Mouse (Mus musculus): ENCODE results near the gene Cpd. TPM values are rescaled to one million over a fixed set of nuclear protein-coding genes. Genes with fewer than 3 reads are reported as not detected.
"Not testable (repeated sequence)": the region's sequence is repeated elsewhere in the genome, so short reads cannot be mapped to it uniquely, and the experiment has no call there.

The Cpd gene
- total and polyA plus RNA-seq, 3 experiments, result 11.2 to 28.5 (median 27.7) TPM

GRCm38 (mm10) chr11:76805072-76805471, 41.7 kb downstream of the Cpd start:
- H3K4me3 ChIP-seq (replicated peaks in 1 of 3; ENCODE audit: low read depth in 2 of 3, low read length in 2 of 3, poor library complexity in 1 of 3); H3K27me3 ChIP-seq (replicated peaks); dilution Hi-C loops (cut with MboI; ENCODE audit: extremely low pct_ligation_motif_present, extremely low pct_unique_long_range_greater_than_20kb, low sequenced_read_pairs); H3K79me2 ChIP-seq (replicated peaks; ENCODE audit: control insufficient read depth, extremely low read depth, insufficient read depth, poor library complexity, severe bottlenecking); H3K9me3 ChIP-seq (replicated peaks; ENCODE audit: low read length); DNase-seq (ENCODE audit: extremely low read depth); H3K9ac ChIP-seq (ENCODE audit: insufficient read depth, low read depth); in situ Hi-C loops (cut with MboI; ENCODE audit: low pct_ligation_motif_present, low pct_unique_long_range_greater_than_20kb, low sequenced_read_pairs): not testable (repeated sequence)
- Histone ChIP-seq H3K4me2 (ENCODE audit: insufficient read depth, low read depth, poor library complexity, severe bottlenecking) (0 out of 2 replicates have a peak overlapping the region, but pooled peaks have one; percentile 83), H3K27ac (ENCODE audit: insufficient read depth, low read depth) (peak overlapping the region; percentile 49; the same call in 1 of the 2 replicates), H3K4me1 (ENCODE audit: control insufficient read depth in 1 of 2, insufficient read depth in 2 of 2) (peaks cover 25 to 60% of the 10 kb centered on the region in 2 experiments), H3K36me3 (replicated peaks in 1 of 2; ENCODE audit: control insufficient read depth in 1 of 2, insufficient read depth in 1 of 2, low read length in 1 of 2) (peaks cover 0 to 34% of the 10 kb centered on the region in 2 experiments)
- TF ChIP-seq ZNF384 (IDR thresholded peaks at IDR 0.05; ENCODE audit: low read depth, low read length) (peak; percentile 89), MEF2A (IDR thresholded peaks at IDR 0.05; ENCODE audit: borderline replicate concordance, low read depth, low read length) (peak; percentile 38; the same call in 1 of the 2 replicates), EP300 (IDR thresholded peaks at IDR 0.05; ENCODE audit: low read length) (peak; percentile 59; the same call in 1 of the 2 replicates), ETS1 (conservative IDR thresholded peaks at IDR 0.05; ENCODE audit: low read depth, low read length) (peak; percentile 63), BHLHE40 (IDR thresholded peaks at IDR 0.05; ENCODE audit: low read depth, low read length) (peak; percentile 16; the same call in 1 of the 2 replicates)

GRCm38 (mm10) chr11:76803266-76803665, 43.6 kb downstream of the Cpd start:
- H3K4me2 ChIP-seq (ENCODE audit: insufficient read depth, low read depth, poor library complexity, severe bottlenecking), result no peak overlapping the region
- no peak overlapping the region for H3K9ac ChIP-seq (ENCODE audit: insufficient read depth, low read depth)
- H3K4me3 ChIP-seq (replicated peaks in 1 of 3; ENCODE audit: low read depth in 2 of 3, low read length in 2 of 3, poor library complexity in 1 of 3), result no peak overlapping the region
- DNase-seq (ENCODE audit: extremely low read depth), result no peak
- H3K4me1 ChIP-seq (ENCODE audit: control insufficient read depth in 1 of 2, insufficient read depth in 2 of 2), result peaks cover 17 to 42% of the 10 kb centered on the region in 2 experiments
- H3K9me3 ChIP-seq (replicated peaks; ENCODE audit: low read length), result no peaks in the 10 kb centered on the region
- no peak overlapping the region for H3K27ac ChIP-seq (ENCODE audit: insufficient read depth, low read depth)
- dilution Hi-C loops (cut with MboI; ENCODE audit: extremely low pct_ligation_motif_present, extremely low pct_unique_long_range_greater_than_20kb, low sequenced_read_pairs), result no loop called here
- in situ Hi-C loops (cut with MboI; ENCODE audit: low pct_ligation_motif_present, low pct_unique_long_range_greater_than_20kb, low sequenced_read_pairs), result no loop called here
- TF ChIP-seq BHLHE40 (IDR thresholded peaks at IDR 0.05; ENCODE audit: low read depth, low read length) (no peak), KAT2A (IDR thresholded peaks at IDR 0.05; ENCODE audit: insufficient replicate concordance, low read length) (no peak), JUND (conservative IDR thresholded peaks at IDR 0.05; ENCODE audit: low read depth, low read length) (no peak), PAX5 (IDR thresholded peaks at IDR 0.05; ENCODE audit: low read length) (no peak), HCFC1 (IDR thresholded peaks at IDR 0.05; ENCODE audit: low read depth, low read length) (no peak), EP300 (IDR thresholded peaks at IDR 0.05; ENCODE audit: low read length) (no peak), ELF1 (IDR thresholded peaks at IDR 0.05; ENCODE audit: low read depth, low read length) (no peak), TBP (conservative IDR thresholded peaks at IDR 0.05; ENCODE audit: low read depth, low read length) (no peak), CHD1 (IDR thresholded peaks at IDR 0.05; ENCODE audit: low read depth, low read length) (no peak), NRF1 (IDR thresholded peaks at IDR 0.05; ENCODE audit: low read depth, low read length) (no peak), ZC3H11A (IDR thresholded peaks at IDR 0.05; ENCODE audit: low read depth, low read length) (no peak)
- H3K27me3 ChIP-seq (replicated peaks), result no peaks in the 10 kb centered on the region
- H3K79me2 ChIP-seq (replicated peaks; ENCODE audit: control insufficient read depth, extremely low read depth, insufficient read depth, poor library complexity, severe bottlenecking), result no peaks in the 10 kb centered on the region
- peaks cover 5 to 46% of the 10 kb centered on the region in 2 experiments for H3K36me3 ChIP-seq (replicated peaks in 1 of 2; ENCODE audit: control insufficient read depth in 1 of 2, insufficient read depth in 1 of 2, low read length in 1 of 2)

All from CH12.LX (cell line).